Mouse (Mus musculus): Measurements from ENCODE around the gene Ltbr. TPM values are rescaled to one million over a fixed set of nuclear protein-coding genes. Genes with fewer than 3 reads are reported as not detected.

The Ltbr gene
- total RNA-seq, 1 experiment from 2014 or later, result 68.7 TPM

DNA sequence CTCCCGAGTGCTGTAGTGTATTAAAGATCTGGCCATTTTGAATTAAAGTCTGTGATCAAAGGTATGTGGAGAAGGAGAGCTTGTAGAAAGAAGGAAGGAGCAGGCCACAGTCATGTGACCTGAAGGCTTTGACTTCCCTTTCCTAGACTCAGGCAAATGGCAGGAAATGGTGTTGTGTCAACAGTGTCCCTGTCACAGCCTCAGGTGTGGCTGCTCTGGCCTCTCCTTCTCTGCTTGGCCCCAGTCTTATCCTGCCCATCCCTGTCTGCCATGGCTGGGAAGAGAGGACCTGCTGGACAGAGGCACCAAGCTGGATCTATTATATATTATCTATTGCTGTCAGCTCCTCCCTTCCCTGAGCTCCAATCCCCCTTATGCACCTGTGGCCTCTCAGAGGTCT is 31.9 kb upstream of the Ltbr start:
- no peak for DNase-seq

DNA sequence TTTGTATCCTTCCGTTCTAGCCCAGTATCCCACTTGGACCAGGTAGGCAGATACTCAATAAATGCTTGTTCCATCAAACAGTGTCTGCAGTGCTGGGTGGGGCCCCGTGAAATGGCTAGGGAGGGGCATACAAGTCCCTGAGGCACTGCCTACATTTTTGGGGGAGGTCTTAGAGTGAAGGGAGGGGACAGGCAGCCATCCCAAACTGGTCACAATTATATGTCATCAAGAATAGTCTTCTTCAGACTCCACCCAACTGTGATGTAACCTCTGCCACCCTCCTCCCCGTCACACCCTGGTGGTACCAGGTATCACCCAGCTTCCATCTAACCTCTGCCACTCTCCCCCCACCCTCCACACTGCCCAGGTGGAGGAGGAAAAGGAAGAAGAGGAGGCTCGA is 31.2 kb upstream of the Ltbr start:
- no peak for DNase-seq

DNA sequence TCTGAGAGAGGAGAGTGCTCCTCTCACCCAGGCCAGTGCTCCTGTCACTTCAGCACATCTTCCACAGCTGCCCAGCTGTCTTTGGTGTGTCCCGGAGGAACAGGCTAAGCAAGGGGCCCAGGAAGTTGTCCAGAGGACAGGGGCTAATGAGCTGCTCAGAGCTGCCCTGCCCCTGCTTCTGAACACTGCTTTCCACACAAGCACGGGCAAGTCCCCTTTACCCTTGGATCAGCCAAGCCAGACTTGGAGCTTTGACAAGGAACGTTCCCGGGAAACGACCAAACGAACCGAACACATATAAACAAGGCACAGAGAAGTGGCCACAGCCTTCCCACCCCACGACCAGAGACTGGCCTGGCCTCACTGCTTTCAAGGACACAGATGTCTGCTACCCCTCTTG is 30.4 kb upstream of the Ltbr start:
- DNase-seq, result no peak

DNA sequence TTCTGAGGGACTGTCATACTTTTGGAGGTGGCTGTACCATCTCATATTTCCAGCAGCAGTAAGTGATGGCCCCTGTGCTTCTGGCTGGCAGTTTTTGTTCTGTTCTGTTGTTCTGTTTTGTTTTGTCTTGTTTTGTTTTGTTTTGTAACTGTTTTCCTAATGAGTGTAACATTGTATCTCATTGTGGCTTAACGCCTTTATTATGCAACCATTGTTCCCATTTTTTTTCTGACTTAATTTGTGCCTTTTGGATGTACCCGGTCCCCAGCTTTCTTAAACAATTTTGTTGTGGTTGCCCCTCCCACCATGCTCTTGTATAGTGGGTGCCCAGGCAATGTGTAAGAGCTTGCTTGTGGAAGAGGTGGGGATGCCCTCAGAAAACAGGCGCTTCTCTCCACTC is 28.5 kb upstream of the Ltbr start:
- DNase-seq, result no peak

DNA sequence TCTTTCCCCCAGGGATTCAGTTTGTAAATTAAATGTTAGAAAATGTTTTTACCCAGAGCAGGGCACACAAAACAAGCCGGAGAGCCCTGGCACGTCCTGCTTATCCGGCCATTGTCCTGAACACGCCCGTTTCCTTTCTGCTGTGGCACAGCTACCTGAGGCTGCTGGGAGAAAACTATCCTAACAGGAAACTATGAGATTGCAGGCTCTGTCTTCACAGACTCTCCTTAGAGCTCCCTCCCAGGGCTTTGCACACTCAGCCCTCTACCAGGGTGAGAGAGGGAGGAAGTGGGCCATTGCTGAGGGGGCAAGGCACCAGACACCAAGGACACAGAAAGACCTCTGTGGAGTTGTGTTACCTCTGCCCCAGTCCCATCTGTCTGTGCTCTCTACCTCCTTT is 26.6 kb upstream of the Ltbr start:
- DNase-seq, result no peak

DNA sequence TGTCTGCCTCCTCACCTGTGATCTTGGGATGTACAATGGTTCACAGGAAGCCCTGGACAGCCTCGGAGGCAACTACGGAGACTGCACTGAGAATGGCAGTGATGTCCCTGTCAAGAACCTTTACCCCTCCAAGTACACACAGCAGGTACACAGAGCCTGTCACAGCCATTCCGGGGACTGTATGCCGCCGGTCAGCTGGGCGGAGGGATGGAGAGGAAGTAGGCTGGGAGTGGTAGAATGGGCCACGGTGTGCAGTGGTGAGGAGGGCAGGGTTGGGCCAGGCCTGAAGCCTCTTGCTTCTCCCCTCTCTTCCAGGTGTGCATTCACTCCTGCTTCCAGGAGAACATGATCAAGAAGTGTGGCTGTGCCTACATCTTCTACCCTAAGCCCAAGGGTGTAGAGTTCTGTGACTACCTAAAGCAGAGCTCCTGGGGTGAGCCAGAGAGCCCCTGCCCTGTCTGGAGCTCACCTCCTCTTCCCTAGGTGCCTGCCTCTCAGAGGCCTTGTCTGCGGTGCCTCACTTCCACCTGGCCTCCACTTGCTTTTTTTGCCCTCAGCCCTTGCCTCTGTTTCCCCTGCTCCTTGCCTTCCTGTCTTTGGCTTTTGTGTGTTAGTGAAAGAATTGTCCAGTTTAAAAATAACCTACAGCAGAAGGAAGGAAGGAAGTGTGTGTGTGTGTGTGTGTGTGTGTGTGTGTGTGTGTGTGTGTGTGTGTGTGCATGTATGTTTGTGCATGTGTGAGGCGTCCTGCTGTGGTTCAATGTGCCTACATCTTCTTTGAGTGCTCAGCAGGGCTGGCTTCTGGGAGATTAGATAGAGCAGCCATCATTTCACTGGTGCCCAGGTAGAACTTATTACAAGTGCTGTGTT is 25.3 kb upstream of the Ltbr start:
- DNase-seq, result no peak

DNA sequence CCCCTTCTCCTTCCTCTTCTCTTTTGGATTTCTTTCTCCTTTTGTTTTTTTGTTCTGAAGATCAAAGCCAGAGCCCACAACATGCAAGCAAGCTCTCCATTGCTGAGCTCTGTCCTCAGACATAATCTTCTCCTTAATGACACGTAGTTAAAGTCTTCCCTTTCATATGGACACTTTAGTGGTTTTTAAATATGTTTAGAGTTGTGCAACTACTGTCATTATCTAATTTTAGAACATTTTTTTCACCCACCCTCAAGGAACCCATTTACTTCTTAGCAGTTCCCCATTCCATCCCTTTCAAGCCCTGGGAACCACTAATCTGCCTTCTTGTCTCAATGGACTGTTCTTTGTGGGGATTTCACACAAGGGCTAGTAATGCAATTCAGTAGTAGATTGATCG is 20.7 kb upstream of the Ltbr start:
- no peak for DNase-seq

DNA sequence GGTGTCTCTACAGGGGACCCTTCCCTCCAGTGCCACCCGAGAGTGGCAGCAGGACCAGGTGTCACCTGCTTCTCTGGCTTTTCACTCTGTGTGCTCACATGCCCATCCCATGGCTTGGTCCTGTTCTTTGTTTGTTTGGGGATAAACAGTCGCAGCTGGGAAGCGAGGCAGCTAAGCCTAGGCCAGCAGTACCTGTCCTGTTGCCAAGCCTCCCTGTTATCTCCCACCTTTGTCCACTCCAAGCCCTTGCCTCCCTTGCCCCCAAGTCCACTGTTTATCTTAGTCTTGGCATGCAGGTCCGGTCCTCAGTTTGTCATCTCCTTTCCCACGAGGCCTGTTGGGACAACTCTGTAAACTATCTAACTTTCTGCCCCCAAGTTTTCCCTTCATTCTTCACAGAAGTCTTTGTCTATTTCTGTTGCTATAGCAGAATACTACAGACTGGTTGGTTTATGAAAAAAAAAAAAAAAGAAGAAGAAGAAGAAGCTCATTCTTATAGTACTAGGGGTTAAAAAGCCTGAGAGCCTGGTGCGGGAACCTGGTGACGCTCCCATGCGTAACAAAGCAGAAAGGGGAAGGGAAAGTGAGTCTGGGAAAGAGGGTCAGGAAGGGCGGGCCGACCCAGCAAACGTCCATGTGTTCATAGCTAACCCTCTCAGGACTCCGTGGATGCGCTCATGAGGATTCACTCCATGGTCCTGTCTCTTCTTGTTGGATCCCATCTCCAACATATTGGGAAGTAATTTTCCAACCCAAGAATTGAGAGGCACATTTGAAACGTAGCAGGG is 19.6 kb upstream of the Ltbr start:
- DNase-seq, result no peak

DNA sequence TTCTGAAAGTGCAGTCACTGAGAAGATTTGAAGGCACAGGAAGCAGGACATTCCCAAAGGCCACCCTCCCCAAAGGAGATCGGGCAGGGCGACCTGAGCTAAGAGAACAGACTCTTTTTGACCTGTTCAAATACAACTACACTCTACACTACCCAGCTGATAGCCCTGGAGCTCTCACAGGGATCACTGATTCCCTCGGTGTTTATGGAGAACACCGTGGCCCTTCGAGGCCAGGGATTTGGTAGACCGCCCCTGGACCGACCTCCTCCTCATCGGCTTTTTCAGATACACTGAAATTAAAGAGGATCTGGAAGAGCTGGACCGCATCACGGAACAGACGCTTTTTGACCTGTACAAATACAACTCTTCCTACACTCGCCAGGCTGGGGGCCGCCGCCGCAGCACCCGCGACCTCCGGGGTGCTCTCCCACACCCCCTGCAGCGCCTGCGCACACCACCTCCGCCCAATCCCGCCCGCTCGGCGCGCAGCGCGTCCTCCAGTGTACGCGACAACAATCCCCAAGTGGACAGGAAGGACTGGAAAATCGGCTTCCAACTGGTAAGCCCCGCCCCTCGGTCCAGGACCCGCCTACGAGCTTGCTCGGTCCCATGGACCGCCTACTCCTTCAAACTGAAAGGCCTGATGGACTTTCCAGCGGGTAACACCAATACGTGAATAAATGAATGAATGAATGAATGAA is 17.1 kb upstream of the Ltbr start:
- peak; percentile 97 for DNase-seq

DNA sequence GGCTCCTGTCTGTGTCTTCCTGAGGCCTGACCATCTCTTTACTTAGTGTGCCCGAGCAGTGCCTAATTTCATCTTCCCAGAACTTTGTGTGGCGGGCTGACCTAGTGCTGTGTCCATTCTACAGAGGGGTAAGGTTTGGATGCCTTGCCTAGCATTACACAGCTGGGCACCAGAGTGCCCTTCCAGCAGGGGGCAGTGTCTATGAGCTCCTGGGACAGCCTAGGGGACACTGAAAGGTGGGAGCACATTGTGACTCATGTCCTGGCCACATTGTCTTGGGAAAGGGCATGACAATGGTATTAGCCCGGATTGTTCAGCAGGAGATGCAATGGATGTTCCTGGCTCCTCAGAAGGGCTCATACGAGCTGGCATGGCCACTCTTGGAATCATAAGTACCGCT is 14.6 kb upstream of the Ltbr start:
- peak; percentile 77 for DNase-seq

DNA sequence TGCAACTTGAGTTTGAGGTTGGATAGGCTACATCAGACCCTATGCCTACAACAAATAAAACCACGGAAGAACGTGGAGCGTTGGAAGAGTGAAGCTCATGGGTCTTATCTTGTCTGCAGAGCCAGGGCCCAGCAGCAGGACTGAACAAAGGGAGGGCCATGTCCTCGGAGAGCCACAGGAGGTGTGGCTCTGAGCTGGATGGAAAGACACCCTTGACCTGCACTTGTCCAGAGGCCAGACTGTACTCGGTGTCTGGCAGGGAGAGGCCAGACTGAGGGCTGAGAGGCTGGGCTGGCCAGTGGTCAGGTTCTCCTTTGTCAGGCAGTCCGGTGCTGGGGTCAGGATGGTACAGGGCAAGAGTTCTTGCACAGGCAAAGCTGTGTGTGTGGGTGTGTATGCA is 11.7 kb upstream of the Ltbr start:
- DNase-seq, result peak; percentile 61

DNA sequence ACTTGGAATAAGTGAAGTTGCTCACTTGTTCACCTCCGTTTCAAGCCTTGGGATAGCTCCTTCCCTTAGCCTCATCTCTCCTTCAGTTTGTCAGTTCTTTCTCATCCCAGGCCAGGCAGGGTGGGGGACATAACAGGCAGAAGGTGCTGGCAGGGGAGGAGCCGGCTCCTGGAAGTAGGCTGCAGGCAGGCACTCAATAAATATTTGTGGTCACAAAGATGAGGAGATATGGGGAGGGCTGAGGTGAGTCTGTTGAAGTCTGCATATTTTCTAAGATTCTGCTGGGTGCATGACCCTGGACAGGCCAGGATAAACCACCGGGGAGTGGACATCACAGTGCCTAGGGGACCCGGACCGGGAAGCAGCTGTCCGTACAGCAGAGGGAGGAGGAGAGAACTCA is 9.9 kb upstream of the Ltbr start:
- no peak for DNase-seq

DNA sequence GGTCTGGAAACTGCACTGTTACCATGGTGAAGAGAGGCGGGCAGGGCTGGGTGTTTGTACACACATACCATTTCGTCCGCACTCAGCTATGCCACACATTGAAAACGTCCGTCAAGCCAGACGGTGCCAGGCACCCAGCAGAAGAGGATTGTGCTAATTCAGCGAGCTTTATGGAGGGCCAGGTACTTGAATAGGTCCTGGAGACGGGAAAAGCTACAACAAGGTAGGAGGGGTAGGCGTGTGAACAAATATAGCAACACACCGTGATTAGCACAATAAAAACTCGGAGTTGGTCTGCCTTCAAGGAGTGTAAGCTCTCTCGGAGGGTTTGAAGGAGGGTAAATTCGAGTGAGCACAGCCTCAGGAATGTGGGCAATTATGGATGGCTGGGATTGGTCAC is 9.1 kb upstream of the Ltbr start:
- DNase-seq, result no peak

DNA sequence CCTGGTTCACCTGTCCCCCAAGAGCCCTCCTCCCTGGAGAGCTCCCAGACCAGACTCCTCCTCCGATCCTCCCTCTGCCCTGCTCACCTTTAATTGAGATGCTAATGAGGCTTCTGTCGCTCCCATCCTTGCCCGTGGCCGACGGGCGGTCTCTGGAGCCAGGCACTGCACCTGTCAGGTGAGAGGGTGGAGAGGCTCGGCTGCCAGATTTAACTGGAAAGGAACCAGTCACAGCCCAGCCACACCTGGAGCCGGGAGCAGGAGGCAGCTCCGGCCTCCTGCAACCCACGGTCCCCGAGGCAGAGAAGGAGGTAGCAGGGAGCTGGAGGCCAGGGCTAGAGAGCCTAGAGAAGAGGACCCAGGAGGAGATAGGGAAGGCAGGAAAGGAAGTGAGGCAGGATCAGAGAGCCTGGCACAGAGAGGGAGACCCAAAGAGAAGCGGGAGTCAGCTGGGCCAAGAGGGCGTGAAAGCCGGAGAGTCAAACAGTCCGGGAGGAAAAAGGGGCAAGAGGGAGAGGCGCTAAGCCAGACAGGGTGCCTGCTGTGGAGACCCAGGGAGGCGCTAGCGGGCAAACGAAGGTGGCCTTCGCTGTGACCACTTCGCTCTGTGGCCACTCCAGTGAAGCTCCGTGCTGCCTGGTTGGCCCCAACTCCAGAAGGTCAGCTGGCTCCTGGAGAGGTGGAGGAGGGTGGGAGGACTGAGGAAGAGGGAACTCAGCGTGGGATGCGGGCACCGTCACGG is 7.6 kb upstream of the Ltbr start:
- no peak for DNase-seq

DNA sequence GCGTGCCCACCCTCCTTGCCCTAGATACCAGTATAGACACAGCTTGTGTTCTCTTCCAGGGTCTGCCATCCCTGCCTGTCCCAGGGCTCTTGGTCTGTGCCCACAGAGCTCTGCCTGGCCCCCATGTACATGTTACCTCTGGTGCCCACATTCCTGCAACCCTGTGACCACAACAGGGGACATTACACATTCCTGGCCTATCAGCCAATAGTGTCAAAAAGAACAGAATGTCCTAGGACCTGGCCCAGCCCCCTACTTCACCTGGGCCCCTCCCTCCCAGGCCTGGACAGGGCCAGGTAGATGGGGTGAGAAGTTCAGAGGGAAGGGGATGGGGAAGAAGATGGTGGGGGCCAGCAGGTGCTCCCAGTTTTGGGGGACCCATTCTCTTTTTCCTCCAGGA is 6.6 kb upstream of the Ltbr start, which contains the start of gene Scnn1a:
Gene Scnn1a (plus strand): TSS at position 337 of the 400 bp plus-strand sequence.
- DNase-seq, result no peak

DNA sequence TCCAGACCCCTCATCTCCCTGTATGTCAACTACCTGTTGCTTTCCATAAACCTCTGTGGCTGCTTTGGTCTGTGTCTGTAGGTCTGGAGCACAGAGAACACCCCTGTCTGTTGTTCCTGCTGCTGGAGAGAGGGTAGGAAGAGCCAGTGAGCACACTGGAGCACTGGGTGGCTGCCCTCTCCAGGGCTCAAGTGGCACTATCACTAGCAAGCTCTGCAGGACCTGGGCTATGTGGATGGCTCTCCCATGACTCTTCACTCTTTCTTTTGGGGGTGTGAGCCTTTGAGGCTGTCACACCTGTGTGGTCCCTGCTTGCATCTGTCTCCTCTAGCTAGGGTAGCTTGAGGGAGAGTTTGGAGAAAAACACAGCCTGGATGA is 6.2 kb upstream of the Ltbr start:
- DNase-seq, result no peak

DNA sequence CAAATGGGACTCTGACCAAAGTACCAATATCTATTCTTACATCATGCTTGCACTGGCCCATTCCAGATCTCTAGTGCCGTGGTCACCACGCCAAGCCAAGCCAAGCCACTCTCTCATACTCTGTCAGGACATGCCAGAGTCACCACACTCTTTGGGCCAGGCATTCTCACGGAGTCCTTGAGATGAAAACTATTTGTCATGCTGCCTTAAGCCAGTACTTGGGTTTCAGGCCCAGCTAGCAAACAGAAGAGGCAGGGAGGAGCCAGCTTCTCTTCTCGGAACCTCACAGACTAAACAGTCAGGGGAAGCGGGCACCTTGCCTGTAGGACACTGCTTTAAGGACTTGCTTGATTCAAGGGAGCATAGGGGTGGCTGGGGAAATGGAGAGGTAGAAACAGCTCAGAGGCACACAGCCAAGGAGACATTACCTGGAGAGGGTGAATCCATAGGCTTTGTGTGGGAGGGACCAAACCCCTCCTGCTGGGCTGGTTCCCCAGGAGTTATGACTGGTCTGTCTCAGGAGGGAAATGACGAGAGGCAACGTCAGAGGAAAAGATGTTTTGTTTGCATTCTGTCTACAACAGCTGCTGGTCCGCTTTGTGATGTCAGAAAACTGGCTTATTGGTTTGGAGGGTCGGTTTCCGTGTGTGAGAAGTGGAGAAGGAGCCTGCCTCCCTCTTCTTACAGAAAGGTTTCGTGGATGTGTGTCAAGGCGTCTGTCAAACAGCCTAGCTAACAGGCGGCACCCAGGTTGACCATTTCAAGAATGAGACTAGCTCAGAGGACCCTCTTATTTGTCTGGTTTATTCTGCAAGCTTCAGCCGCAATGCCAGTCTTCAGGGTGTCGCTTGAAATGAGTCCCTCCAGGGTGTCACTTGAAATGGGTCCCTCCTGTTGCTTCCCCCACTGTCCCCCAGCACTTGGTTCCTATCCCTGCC is 5.6 kb upstream of the Ltbr start:
- peak; percentile 81 for DNase-seq

DNA sequence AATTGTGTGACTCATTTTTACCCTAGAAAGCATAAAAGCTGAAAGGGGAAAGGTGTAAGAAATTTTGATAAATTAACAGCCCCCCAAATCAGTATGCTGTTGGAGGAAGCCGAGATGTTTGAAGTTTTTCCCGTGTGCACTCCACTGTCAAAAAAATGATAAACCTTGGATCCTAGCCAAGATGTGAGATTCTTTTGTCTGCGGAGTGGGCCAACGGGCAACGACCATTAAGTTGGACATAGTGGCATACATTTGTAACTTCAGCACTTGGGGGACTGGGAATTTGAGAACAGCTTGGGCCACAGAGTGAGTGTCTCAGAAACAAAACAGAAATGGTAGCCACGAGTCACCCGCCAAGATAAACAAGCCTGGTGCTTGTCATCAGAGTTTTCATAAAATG is 3.4 kb upstream of the Ltbr start:
- DNase-seq, result no peak

DNA sequence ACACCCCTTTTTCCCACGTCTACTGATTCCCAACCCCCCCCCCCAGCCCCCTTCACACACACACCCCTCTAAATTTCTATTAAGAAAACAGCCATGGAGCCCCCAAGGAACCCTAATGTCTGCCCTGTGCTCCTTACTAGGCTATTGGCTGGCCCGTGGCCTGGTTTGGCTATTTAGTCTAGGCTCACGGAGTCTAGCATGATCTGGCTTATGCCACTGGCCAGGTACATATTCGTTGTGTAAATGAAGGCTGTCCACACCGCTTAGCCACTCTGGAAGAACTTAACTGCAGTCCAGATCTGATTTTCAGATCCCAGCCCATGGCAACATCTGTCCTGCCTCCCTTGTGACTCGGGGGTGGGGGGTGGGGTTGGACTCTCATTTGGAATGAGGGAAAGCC is 1.1 kb upstream of the Ltbr start:
- DNase-seq, result no peak

DNA sequence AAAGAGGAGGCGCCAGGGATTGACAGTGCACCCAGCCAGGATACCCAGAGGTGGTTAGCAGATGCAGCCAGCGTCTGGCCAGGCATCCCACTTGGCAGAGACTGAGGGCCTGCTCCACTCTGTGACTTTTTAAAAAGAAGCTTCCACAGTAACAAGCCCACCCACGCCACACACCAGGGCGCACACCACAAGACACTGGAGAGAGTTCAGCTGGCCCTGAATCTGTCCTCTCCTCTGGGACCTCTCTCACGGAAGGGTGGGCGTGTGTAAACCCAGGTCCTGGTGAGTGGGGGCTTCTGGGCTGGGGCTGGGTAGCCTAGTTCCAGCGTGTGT is 512 bp upstream of the Ltbr start:
- DNase-seq, result no peak
